Mouse (Mus musculus) C2C12 (cell line): Measurements from ENCODE around the gene Tnip1.

Source experiments
- CTCF ChIP-seq: IDR thresholded peaks from one replicate; pipeline ENCODE4 v1.5.1; 2011; ENCODE audit not compliant: control insufficient read depth, insufficient read depth, insufficient read length
- MYOG ChIP-seq: IDR thresholded peaks from one replicate; pipeline ENCODE4 v1.6.1; 2011; ENCODE audit not compliant: control insufficient read depth, insufficient read length; ENCODE audit errors: extremely low read depth

DNA sequence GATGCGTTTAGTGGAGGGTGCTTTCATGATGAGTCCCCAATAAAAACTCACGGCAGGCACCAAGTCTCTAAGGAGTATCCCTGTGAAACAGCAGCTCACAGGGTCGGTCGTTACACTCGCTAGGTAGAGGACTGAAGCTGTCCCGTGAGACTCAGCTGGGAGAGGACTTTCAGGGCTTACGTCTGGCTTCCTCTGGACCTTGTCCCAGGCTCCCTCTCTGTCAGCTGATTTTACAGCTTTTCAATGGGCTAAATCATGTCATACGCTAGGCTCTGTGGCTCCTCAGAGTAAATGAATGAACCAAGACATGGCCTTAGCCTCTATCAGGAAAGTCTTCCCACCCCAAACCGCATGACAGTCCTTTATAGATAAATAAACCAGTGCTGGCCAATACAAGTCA is 68.1 kb downstream of the Tnip1 start:
- no peak for TF ChIP-seq CTCF
- no peak for TF ChIP-seq MYOG
